Mouse (Mus musculus): Measurements from ENCODE around the gene Fam169b.

DNA sequence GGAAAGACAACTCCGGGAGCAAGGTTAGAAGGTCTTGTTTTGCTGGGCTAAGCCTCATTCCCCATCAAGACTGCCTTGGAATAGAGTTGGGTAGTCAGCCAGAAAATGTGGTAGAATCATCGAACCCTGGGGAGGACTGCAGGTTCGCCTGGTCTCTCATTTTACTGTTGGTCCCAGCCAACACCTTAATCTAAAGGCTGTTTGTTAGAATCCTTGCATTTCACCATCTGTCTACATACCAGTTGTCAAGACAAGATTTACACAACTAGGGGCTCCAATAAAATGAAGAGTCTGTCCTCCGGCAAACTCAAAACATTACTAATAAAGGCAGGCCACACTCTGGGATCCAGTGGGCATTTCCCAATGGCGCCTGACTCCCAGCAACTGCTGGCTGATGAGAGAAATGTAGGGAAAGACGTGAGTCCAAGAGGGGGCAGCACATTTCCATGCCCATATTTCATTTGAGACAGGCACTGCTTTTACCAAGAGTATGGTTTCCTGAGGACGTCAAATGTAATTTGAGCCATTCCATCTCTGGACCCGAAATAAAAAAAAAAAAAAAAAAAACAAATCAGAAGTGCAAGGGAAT, 10.9 kb upstream of the Fam169b start:
- no peak for TF ChIP-seq CTCF (IDR thresholded peaks at IDR 0.05; ENCODE audit: low read depth, low read length)
- TF ChIP-seq POLR2A (IDR thresholded peaks at IDR 0.05; ENCODE audit: extremely low read depth, insufficient read depth, low read length), result no peak

Data from liver, adult 2 months (tissue).